In the genomic region with DNA sequence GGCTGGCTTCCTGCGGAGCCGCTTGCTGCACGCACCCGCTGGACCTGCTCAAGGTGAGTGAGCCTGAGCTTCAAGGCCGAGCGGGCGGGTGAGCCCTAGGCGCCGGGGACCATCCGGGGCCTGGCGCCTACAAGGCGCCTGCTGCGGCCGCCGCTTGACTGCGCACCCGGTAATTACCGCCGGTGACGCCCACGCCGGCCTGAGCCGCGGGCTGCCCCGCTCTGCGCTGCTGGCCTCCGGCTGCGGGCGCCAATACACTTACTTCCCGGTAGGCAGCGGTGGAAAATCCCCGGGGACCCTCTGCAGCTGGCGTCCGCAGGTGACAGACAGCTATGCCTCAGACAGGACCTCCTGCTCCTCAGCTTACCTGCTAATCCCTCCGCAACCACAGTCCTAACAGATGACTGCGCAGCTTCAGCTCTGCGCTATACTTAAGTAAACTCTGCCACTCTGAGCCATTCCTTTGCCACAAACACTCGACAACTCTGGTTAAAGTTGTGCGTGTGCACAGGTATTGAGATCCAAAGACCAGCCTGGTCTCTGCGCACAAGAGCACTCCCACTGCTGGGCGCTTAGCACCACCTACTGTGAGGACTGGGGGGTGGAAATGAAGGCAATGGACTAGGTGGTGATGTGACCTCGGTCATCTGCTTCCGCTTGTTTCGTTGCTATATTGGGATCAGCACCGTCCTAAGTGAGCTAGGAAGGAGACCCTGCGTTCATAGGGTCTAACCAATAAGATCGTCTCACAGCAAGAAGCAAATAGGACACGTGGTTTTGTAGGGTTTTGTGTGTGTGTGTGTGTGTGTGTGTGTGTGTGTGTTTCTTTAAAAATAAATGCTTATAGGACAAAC, we compare ENCODE assay signal across 8 mouse cellular contexts. TPM values are rescaled to one million over a fixed set of nuclear protein-coding genes. Genes with fewer than 3 reads are reported as not detected.
DNase-seq lines count a peak whose midpoint lies in the region; ATAC-seq and TF ChIP-seq lines count a peak whose summit lies in the region.

No protein-coding gene starts in this region.

- no peak for TF ChIP-seq EP300 in liver, postnatal 0 days (IDR thresholded peaks at IDR 0.05; ENCODE audit: low read depth)

- peak; percentile 20 for ATAC-seq in forebrain, embryonic 16.5 days
- ATAC-seq in intestine, embryonic 15.5 days: peak; percentile 46
- peak; percentile 28 for ATAC-seq in liver, postnatal 0 days
- peak; percentile 52 for ATAC-seq in neural tube, embryonic 14.5 days (ENCODE audit: low read depth)

- H3K9ac ChIP-seq in forebrain, embryonic 16.5 days (replicated peaks; ENCODE audit: low read depth, low read length): peak overlapping the region; percentile 77
- H3K9ac ChIP-seq in intestine, embryonic 15.5 days: peak overlapping the region; percentile 78
- H3K9ac ChIP-seq in liver, postnatal 0 days (replicated peaks): peak overlapping the region; percentile 83
- H3K9ac ChIP-seq in neural tube, embryonic 14.5 days (replicated peaks; ENCODE audit: low read depth, low read length): peak overlapping the region; percentile 81

- TF ChIP-seq CTCF in liver, postnatal 0 days (IDR thresholded peaks at IDR 0.05; ENCODE audit: low read depth): peak; percentile 69

- peak overlapping the region; percentile 68 for H3K27ac ChIP-seq in forebrain, embryonic 16.5 days (ENCODE audit: low read length)
- H3K27ac ChIP-seq in intestine, embryonic 15.5 days: peak overlapping the region; percentile 89
- peak overlapping the region; percentile 88 for H3K27ac ChIP-seq in liver, postnatal 0 days (ENCODE audit: low read depth)
- peak overlapping the region; percentile 60 for H3K27ac ChIP-seq in neural tube, embryonic 14.5 days (ENCODE audit: low read depth, low read length)

- H3K27me3 ChIP-seq in forebrain, embryonic 16.5 days (replicated peaks; ENCODE audit: control insufficient read depth, insufficient read depth, low read length): no peaks in the 10 kb centered on the region
- H3K27me3 ChIP-seq in intestine, embryonic 15.5 days (replicated peaks): no peaks in the 10 kb centered on the region
- H3K27me3 ChIP-seq in liver, postnatal 0 days (ENCODE audit: insufficient read depth, low read length): no peaks in the 10 kb centered on the region
- H3K27me3 ChIP-seq in neural tube, embryonic 14.5 days (ENCODE audit: control insufficient read depth, insufficient read depth, low read length): no peaks in the 10 kb centered on the region

- H3K4me3 ChIP-seq in forebrain, embryonic 16.5 days (replicated peaks; ENCODE audit: low read length): peak overlapping the region; percentile 90
- H3K4me3 ChIP-seq in intestine, embryonic 15.5 days (replicated peaks): peak overlapping the region; percentile 90
- H3K4me3 ChIP-seq in liver, postnatal 0 days (ENCODE audit: low read depth, low read length): peak overlapping the region; percentile 71
- H3K4me3 ChIP-seq in neural tube, embryonic 14.5 days (ENCODE audit: low read depth, low read length): peak overlapping the region; percentile 89

- peak overlapping the region; percentile 92 for H3K4me2 ChIP-seq in forebrain, embryonic 16.5 days (ENCODE audit: low read length)
- H3K4me2 ChIP-seq in intestine, embryonic 15.5 days (replicated peaks): peak overlapping the region; percentile 92
- peak overlapping the region; percentile 91 for H3K4me2 ChIP-seq in liver, postnatal 0 days (ENCODE audit: low read depth, low read length)
- peak overlapping the region; percentile 95 for H3K4me2 ChIP-seq in neural tube, embryonic 14.5 days (ENCODE audit: low read depth, low read length)

- peaks cover 3% of the 10 kb centered on the region; the same call in 1 of the 2 replicates for H3K36me3 ChIP-seq in forebrain, embryonic 16.5 days (ENCODE audit: control insufficient read depth, insufficient read depth)
- H3K36me3 ChIP-seq in intestine, embryonic 15.5 days: peaks cover 25% of the 10 kb centered on the region
- H3K36me3 ChIP-seq in liver, postnatal 0 days (replicated peaks; ENCODE audit: insufficient read depth, low read length): peaks cover 29% of the 10 kb centered on the region
- peaks cover 41% of the 10 kb centered on the region for H3K36me3 ChIP-seq in neural tube, embryonic 14.5 days (ENCODE audit: control insufficient read depth, insufficient read depth, low read length)

- peak; percentile 23 to 35 for DNase-seq in layer of hippocampus, postnatal 10 days (ENCODE audit: low spot score in 2 of 2)
- DNase-seq in layer of hippocampus, adult 8-10 months (ENCODE audit: low spot score in 2 of 2): no peak
- DNase-seq in adrenal gland, postnatal 36 days: peak; percentile 57 to 65
- DNase-seq in liver, postnatal 0 days: peak; percentile 68
- no peak for DNase-seq in layer of hippocampus, adult 11-12 months (ENCODE audit: low spot score)

- no peaks in the 10 kb centered on the region for H3K9me3 ChIP-seq in forebrain, embryonic 16.5 days (ENCODE audit: control insufficient read depth, low read length)
- H3K9me3 ChIP-seq in intestine, embryonic 15.5 days: no peaks in the 10 kb centered on the region
- H3K9me3 ChIP-seq in liver, postnatal 0 days (ENCODE audit: low read length): no peaks in the 10 kb centered on the region
- no peaks in the 10 kb centered on the region for H3K9me3 ChIP-seq in neural tube, embryonic 14.5 days (ENCODE audit: control insufficient read depth, low read length)

- under 1% methylated on average over 48 of the region's 48 CpGs for WGBS in forebrain, embryonic 16.5 days
- under 1% methylated on average over 48 of the region's 48 CpGs for WGBS in intestine, embryonic 15.5 days
- WGBS in liver, postnatal 0 days (ENCODE audit: insufficient replicate concordance): under 1% methylated on average over 47 of the region's 48 CpGs
- WGBS in neural tube, embryonic 14.5 days: under 1% methylated on average over 46 of the region's 48 CpGs

- H3K4me1 ChIP-seq in forebrain, embryonic 16.5 days (replicated peaks; ENCODE audit: control insufficient read depth, insufficient read depth, low read length): peaks cover 27% of the 10 kb centered on the region
- peaks cover 31% of the 10 kb centered on the region for H3K4me1 ChIP-seq in intestine, embryonic 15.5 days (replicated peaks)
- peaks cover 33% of the 10 kb centered on the region for H3K4me1 ChIP-seq in liver, postnatal 0 days (ENCODE audit: insufficient read depth)
- H3K4me1 ChIP-seq in neural tube, embryonic 14.5 days (ENCODE audit: control insufficient read depth, insufficient read depth, low read length): peaks cover 25% of the 10 kb centered on the region

RNA-seq across cellular contexts. Expression of gene Slc25a10, which starts 0.6 kb away (rescaled TPM):
- total RNA-seq in layer of hippocampus, postnatal 10 days (2021): 10 to 100 TPM; 24.5 to 25.8 TPM
- 10 to 100 TPM; 22.9 to 28.6 (median 25.0) TPM for total RNA-seq in layer of hippocampus, adult 8-10 months (2022)
- total RNA-seq in adrenal gland, postnatal 36 days (2021): 100 to 1,000 TPM; 105 to 115 TPM
- 26.5 and 29.5 TPM in 2 replicates for polyA plus RNA-seq in forebrain, embryonic 16.5 days (2015; fragmentation: Nextera tagmentation; extraction: Ambion mirVana)
- 79.1 and 90.1 TPM in 2 replicates for polyA plus RNA-seq in intestine, embryonic 15.5 days (2015; fragmentation: Nextera tagmentation; extraction: Ambion mirVana)
- 96.7 and 99.7 TPM in 2 replicates for polyA plus RNA-seq in liver, postnatal 0 days (2015; fragmentation: Nextera tagmentation; extraction: Ambion mirVana)
- polyA plus RNA-seq in neural tube, embryonic 14.5 days (2014; fragmentation: Nextera tagmentation; extraction: Ambion mirVana): 24.7 and 30.0 TPM in 2 replicates

RNA-seq across cellular contexts. Expression of gene Mrpl12, which starts 7.8 kb away (rescaled TPM):
- 10 to 100 TPM; 76.4 to 82.3 TPM for total RNA-seq in layer of hippocampus, postnatal 10 days (2021)
- 10 to 100 TPM; 63.7 to 66.0 (median 64.4) TPM for total RNA-seq in layer of hippocampus, adult 8-10 months (2022)
- total RNA-seq in adrenal gland, postnatal 36 days (2021): 100 to 1,000 TPM; 110 to 111 TPM
- 107 and 119 TPM in 2 replicates for polyA plus RNA-seq in forebrain, embryonic 16.5 days (2015; fragmentation: Nextera tagmentation; extraction: Ambion mirVana)
- polyA plus RNA-seq in intestine, embryonic 15.5 days (2015; fragmentation: Nextera tagmentation; extraction: Ambion mirVana): 222 and 231 TPM in 2 replicates
- polyA plus RNA-seq in liver, postnatal 0 days (2015; fragmentation: Nextera tagmentation; extraction: Ambion mirVana): 133 and 139 TPM in 2 replicates
- 131 and 135 TPM in 2 replicates for polyA plus RNA-seq in neural tube, embryonic 14.5 days (2014; fragmentation: Nextera tagmentation; extraction: Ambion mirVana)

RNA-seq across cellular contexts. Expression of gene Arl16, which starts 24.8 kb away (rescaled TPM):
- total RNA-seq in layer of hippocampus, postnatal 10 days (2021): 10 to 100 TPM; 57.9 to 61.5 TPM
- total RNA-seq in layer of hippocampus, adult 8-10 months (2022): 10 to 100 TPM; 46.9 to 50.6 (median 50.3) TPM
- 10 to 100 TPM; 18.4 to 22.3 TPM for total RNA-seq in adrenal gland, postnatal 36 days (2021)
- 45.5 and 56.4 TPM in 2 replicates for polyA plus RNA-seq in forebrain, embryonic 16.5 days (2015; fragmentation: Nextera tagmentation; extraction: Ambion mirVana)
- 34.7 and 36.5 TPM in 2 replicates for polyA plus RNA-seq in intestine, embryonic 15.5 days (2015; fragmentation: Nextera tagmentation; extraction: Ambion mirVana)
- polyA plus RNA-seq in liver, postnatal 0 days (2015; fragmentation: Nextera tagmentation; extraction: Ambion mirVana): 11.9 and 13.5 TPM in 2 replicates
- 65.5 and 68.1 TPM in 2 replicates for polyA plus RNA-seq in neural tube, embryonic 14.5 days (2014; fragmentation: Nextera tagmentation; extraction: Ambion mirVana)

RNA-seq across cellular contexts. Expression of gene Ccdc137, which starts 34.3 kb away (rescaled TPM):
- total RNA-seq in layer of hippocampus, postnatal 10 days (2021): 10 to 100 TPM; 26.5 to 27.8 TPM
- total RNA-seq in layer of hippocampus, adult 8-10 months (2022): 10 to 100 TPM; 24.7 to 37.0 (median 27.4) TPM
- total RNA-seq in adrenal gland, postnatal 36 days (2021): 10 to 100 TPM; 24.7 to 33.3 TPM
- 26.2 and 31.2 TPM in 2 replicates for polyA plus RNA-seq in forebrain, embryonic 16.5 days (2015; fragmentation: Nextera tagmentation; extraction: Ambion mirVana)
- 27.6 and 31.3 TPM in 2 replicates for polyA plus RNA-seq in intestine, embryonic 15.5 days (2015; fragmentation: Nextera tagmentation; extraction: Ambion mirVana)
- polyA plus RNA-seq in liver, postnatal 0 days (2015; fragmentation: Nextera tagmentation; extraction: Ambion mirVana): 9.0 and 11.7 TPM in 2 replicates
- polyA plus RNA-seq in neural tube, embryonic 14.5 days (2014; fragmentation: Nextera tagmentation; extraction: Ambion mirVana): 21.6 and 28.4 TPM in 2 replicates

RNA-seq across cellular contexts. Expression of gene Oxld1, which starts 34.4 kb away (rescaled TPM):
- 10 to 100 TPM; 10.4 to 10.5 TPM for total RNA-seq in layer of hippocampus, postnatal 10 days (2021)
- total RNA-seq in layer of hippocampus, adult 8-10 months (2022): 10 to 100 TPM; 15.7 to 19.0 (median 17.2) TPM
- 10 to 100 TPM; 28.0 to 41.4 TPM for total RNA-seq in adrenal gland, postnatal 36 days (2021)
- 9.7 and 9.9 TPM in 2 replicates for polyA plus RNA-seq in forebrain, embryonic 16.5 days (2015; fragmentation: Nextera tagmentation; extraction: Ambion mirVana)
- 16.4 and 18.2 TPM in 2 replicates for polyA plus RNA-seq in intestine, embryonic 15.5 days (2015; fragmentation: Nextera tagmentation; extraction: Ambion mirVana)
- polyA plus RNA-seq in liver, postnatal 0 days (2015; fragmentation: Nextera tagmentation; extraction: Ambion mirVana): 18.9 and 19.0 TPM in 2 replicates
- polyA plus RNA-seq in neural tube, embryonic 14.5 days (2014; fragmentation: Nextera tagmentation; extraction: Ambion mirVana): 12.0 and 12.9 TPM in 2 replicates

Comparison
In these comparisons a context has a peak if more than half of its experiments do, and no peak if none do; other contexts are left out.
1. DNase-seq: peak in layer of hippocampus, postnatal 10 days (2 of 2), adrenal gland, postnatal 36 days (2 of 2) and liver, postnatal 0 days (single experiment); none in layer of hippocampus, adult 8-10 months (0 of 2) and layer of hippocampus, adult 11-12 months (single experiment).
2. Peak in every context shown above with its lines, with median percentiles within 50 percentile points of each other: ATAC-seq, H3K27ac ChIP-seq, H3K4me2 ChIP-seq, H3K4me3 ChIP-seq and H3K9ac ChIP-seq.